Mouse (Mus musculus): ENCODE data around the gene Snx10.

- TF ChIP-seq POLR2A (IDR thresholded peaks at IDR 0.05; ENCODE audit: control insufficient read depth, extremely low read depth, insufficient read depth, low read length, poor library complexity), result no peak
- TF ChIP-seq CTCF (IDR thresholded peaks at IDR 0.05; ENCODE audit: borderline replicate concordance, control insufficient read depth, extremely low read depth, insufficient read depth, low read length, poor library complexity), result no peak
Measured at GRCm38 (mm10) chr6:51612371-51613051, 88.8 kb downstream of the Snx10 start.

All from thymus, adult 2 months (tissue).